Mouse (Mus musculus): ENCODE measurements around the gene Aknad1. TPM values are rescaled to one million over a fixed set of nuclear protein-coding genes. Genes with fewer than 3 reads are reported as not detected.
A peak's percentile ranks its signal among the peaks of the same experiment; 100 is the strongest.

Aknad1 gene
- polyA plus RNA-seq, 1 experiment: not detected

GRCm38 (mm10) chr3:108815631-108816030, 76.2 kb downstream of the Aknad1 start:
- no peaks in the 10 kb centered on the region for H3K27me3 ChIP-seq (replicated peaks; ENCODE audit: control insufficient read depth, insufficient read depth, low read length)
- no peak overlapping the region for H3K4me3 ChIP-seq (ENCODE audit: insufficient read depth, low read depth, low read length)
- DNase-seq: no peak
- no peaks in the 10 kb centered on the region for H3K4me1 ChIP-seq (ENCODE audit: control insufficient read depth, insufficient read depth, low read length)
- no peak overlapping the region for H3K27ac ChIP-seq (ENCODE audit: insufficient read depth, low read depth, low read length)
- 71% methylated on average over 4 of the region's 4 CpGs for WGBS
- H3K36me3 ChIP-seq (ENCODE audit: control insufficient read depth, insufficient read depth, low read length): peaks cover 2% of the 10 kb centered on the region; the same call in 1 of the 2 replicates
- TF ChIP-seq POLR2A (IDR thresholded peaks at IDR 0.05; ENCODE audit: low read depth, low read length) (no peak), CTCF (conservative IDR thresholded peaks at IDR 0.05; ENCODE audit: insufficient read depth, insufficient read length, low read depth, low read length) (no peak)

- peaks cover 5% of the 10 kb centered on the region for H3K36me3 ChIP-seq (ENCODE audit: control insufficient read depth, insufficient read depth, low read length)
- TF ChIP-seq CTCF (conservative IDR thresholded peaks at IDR 0.05; ENCODE audit: insufficient read depth, insufficient read length, low read depth, low read length) (no peak), POLR2A (IDR thresholded peaks at IDR 0.05; ENCODE audit: low read depth, low read length) (no peak)
- no peak overlapping the region for H3K27ac ChIP-seq (ENCODE audit: insufficient read depth, low read depth, low read length)
- 44% methylated on average over 11 of the region's 11 CpGs for WGBS
- no peaks in the 10 kb centered on the region for H3K27me3 ChIP-seq (replicated peaks; ENCODE audit: control insufficient read depth, insufficient read depth, low read length)
- DNase-seq: peak; percentile 91
- peaks cover 3% of the 10 kb centered on the region; the same call in 1 of the 2 replicates for H3K4me1 ChIP-seq (ENCODE audit: control insufficient read depth, insufficient read depth, low read length)
- no peak overlapping the region for H3K4me3 ChIP-seq (ENCODE audit: insufficient read depth, low read depth, low read length)
Observed at GRCm38 (mm10) chr3:108830493-108830892, 91.0 kb downstream of the Aknad1 start.

DNA sequence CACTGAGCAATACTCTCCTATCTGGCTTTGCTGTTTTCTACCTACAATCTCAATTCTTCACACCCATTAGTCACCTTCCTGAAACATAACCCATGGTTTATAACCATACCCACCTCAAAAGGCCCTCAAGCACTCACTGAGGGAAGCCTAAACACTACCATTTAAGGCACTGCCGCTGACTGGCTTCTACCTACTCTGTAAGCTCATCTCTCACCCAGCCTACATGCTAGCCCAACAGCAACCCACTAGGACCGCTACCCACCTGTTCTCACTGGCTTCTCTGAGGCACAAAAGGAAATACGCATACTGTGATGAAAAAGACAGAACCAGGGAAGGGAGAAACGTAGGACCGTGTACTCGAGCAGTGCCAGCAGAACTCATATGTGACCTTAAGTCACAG, 92.3 kb downstream of the Aknad1 start:
- Histone ChIP-seq H3K27me3 (replicated peaks; ENCODE audit: control insufficient read depth, insufficient read depth, low read length) (no peaks in the 10 kb centered on the region), H3K4me3 (ENCODE audit: insufficient read depth, low read depth, low read length) (no peak overlapping the region), H3K27ac (ENCODE audit: insufficient read depth, low read depth, low read length) (no peak overlapping the region), H3K36me3 (ENCODE audit: control insufficient read depth, insufficient read depth, low read length) (peaks cover 1% of the 10 kb centered on the region; the same call in 1 of the 2 replicates), H3K4me1 (ENCODE audit: control insufficient read depth, insufficient read depth, low read length) (peaks cover 3% of the 10 kb centered on the region; the same call in 1 of the 2 replicates)
- 95% methylated on average over 6 of the region's 6 CpGs for WGBS
- TF ChIP-seq POLR2A (IDR thresholded peaks at IDR 0.05; ENCODE audit: low read depth, low read length): no peak
- no peak for TF ChIP-seq CTCF (conservative IDR thresholded peaks at IDR 0.05; ENCODE audit: insufficient read depth, insufficient read length, low read depth, low read length)
- DNase-seq: no peak

Other genes starting within 250 kb of the Aknad1 start
- gene 1700013F07Rik, start 205.5 kb upstream of the Aknad1 start, polyA plus RNA-seq (2012; rRNA removed): 0.17 and 0.24 TPM in 2 replicates
- gene 5330417C22Rik, start 203.1 kb upstream of the Aknad1 start, polyA plus RNA-seq (2012; rRNA removed): 0.25 and 0.37 TPM in 2 replicates
- 6.4 and 7.5 TPM in 2 replicates for gene Tmem167b, start 177.2 kb upstream of the Aknad1 start, polyA plus RNA-seq (2012; rRNA removed)
- 3.7 and 5.3 TPM in 2 replicates for gene Taf13, start 168.0 kb upstream of the Aknad1 start, polyA plus RNA-seq (2012; rRNA removed)
- 5.6 TPM in 2 replicates for gene Wdr47, start 148.4 kb upstream of the Aknad1 start, polyA plus RNA-seq (2012; rRNA removed)
- gene Clcc1, start 85.7 kb upstream of the Aknad1 start, polyA plus RNA-seq (2012; rRNA removed): 43.5 and 50.5 TPM in 2 replicates
- gene Gpsm2, start 17.3 kb upstream of the Aknad1 start, polyA plus RNA-seq (2012; rRNA removed): 1.6 and 1.8 TPM in 2 replicates
- 10.5 and 14.4 TPM in 2 replicates for gene Stxbp3, start 100.9 kb downstream of the Aknad1 start, polyA plus RNA-seq (2012; rRNA removed)
- 0.23 and 0.25 TPM in 2 replicates for gene Fndc7, start 150.3 kb downstream of the Aknad1 start, polyA plus RNA-seq (2012; rRNA removed)
- gene Prpf38b, start 172.1 kb downstream of the Aknad1 start, polyA plus RNA-seq (2012; rRNA removed): 19.7 and 31.5 TPM in 2 replicates
- 0.06 TPM in 1 of 2 replicates, not detected in the other for gene Henmt1, start 200.2 kb downstream of the Aknad1 start, polyA plus RNA-seq (2012; rRNA removed)
- 0.31 and 0.38 TPM in 2 replicates for gene Gm9857, start 200.8 kb downstream of the Aknad1 start, polyA plus RNA-seq (2012; rRNA removed)